Mouse (Mus musculus) brain, adult 2 months (tissue): ENCODE data around the gene Eif3c.

Experiments used
- DNase-seq: peaks from one replicate; pipeline ENCODE4 v3.0.0; 2011; ENCODE audit warnings: low read depth, low spot score

Eif3c gene

DNA sequence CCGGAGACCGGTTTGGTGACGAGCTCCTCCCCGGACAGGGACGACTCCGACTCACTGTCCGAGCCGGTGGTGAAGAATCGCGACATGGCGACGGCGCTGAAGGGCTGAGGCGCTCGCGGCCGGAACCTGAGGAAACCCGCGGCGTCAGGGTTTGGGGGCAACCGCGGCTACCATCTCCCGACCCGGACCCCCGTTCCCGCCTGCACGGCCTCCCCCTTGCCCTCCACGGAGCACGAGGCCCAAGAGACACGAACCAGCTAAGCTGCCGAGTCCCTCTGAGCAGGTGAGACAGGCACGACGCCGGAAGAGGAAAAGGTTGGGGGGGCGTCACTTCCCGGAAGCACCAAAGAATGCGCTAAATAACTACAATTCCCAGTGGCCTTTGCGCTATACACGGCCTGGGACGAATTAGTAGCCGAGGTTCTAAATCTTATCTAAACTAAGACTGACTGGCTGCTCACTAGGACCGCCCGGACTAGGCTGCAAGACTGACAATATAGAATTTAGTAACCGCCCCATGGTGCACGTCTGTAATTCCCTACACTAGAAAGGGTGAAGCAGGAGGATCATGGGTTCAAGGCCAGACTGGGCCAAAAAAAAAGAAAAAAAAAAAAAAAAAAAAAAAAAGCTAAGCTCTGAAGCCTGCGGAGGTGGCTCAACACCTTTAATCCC, at the start of gene Eif3c:
Eif3c (minus strand) TSS at position 318 of the 672 bp plus-strand sequence.
- DNase-seq, result peak; percentile 97

DNA sequence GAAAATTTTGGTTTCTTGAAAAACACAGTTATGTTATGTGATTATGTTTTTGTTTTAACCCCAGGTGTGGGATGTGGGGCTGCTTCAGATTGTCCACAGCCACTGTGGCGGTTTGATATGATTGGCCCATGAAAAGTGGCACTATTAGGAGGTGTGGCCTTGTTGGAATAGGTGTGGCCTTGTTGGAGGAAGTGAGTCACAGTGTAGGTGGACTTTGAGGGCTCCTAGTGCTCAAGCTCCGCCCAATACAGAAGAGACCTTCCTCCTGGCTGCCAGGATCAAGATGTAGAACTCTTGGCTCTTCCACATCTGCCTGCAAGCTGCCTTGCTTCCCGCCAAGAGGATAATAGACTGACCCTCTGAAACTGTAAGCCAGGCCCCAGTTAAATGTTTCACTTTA, 46.5 kb upstream of the Eif3c start:
- no peak for DNase-seq

- no peak for DNase-seq
Measured at GRCm38 (mm10) chr7:126607796-126608195, 41.6 kb upstream of the Eif3c start.

GRCm38 (mm10) chr7:126607064-126607463, 40.9 kb upstream of the Eif3c start:
- DNase-seq, result peak; percentile 71

- DNase-seq, result no peak
Measured at GRCm38 (mm10) chr7:126606611-126607010, 40.4 kb upstream of the Eif3c start.

DNA sequence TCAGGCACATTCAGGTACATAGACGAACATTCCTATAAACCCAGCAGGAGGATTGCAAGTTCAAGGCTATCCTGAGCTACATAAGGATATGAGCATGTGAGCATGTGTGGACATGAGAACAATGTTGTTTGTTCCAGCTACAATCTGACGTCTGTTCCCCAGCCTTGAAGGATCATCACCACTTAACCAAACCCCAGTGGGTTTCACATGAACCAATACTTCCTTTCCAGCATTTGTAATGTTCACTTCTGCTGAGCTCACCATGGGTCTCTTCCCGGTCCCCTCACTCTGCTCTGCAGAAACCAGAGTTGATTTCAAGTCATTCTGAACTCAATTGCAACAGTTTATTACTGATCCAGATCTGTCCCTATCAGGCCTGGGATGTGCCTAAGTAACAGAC, 36.4 kb upstream of the Eif3c start:
- DNase-seq, result no peak

GRCm38 (mm10) chr7:126601896-126602295, 35.7 kb upstream of the Eif3c start:
- no peak for DNase-seq

DNA sequence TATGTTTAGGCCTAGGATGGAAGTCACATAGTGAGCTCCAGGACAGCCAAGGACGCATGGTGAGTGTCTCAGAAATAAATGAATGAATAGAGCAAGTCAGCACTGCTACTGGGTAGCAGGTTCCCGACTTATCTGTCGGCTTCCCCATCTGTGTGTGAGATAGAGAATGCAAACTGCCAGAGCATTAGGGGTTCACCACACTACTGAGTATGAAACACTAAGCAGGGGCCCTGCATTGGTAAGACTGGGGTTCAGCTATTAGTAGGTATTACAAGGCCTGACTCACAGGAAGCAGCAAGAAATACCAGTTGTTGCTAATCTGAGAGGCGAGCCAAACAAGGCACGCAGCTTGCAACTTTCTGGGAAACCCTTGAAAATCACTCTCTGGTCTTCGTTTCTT, 32.7 kb upstream of the Eif3c start:
- peak; percentile 12 for DNase-seq

DNA sequence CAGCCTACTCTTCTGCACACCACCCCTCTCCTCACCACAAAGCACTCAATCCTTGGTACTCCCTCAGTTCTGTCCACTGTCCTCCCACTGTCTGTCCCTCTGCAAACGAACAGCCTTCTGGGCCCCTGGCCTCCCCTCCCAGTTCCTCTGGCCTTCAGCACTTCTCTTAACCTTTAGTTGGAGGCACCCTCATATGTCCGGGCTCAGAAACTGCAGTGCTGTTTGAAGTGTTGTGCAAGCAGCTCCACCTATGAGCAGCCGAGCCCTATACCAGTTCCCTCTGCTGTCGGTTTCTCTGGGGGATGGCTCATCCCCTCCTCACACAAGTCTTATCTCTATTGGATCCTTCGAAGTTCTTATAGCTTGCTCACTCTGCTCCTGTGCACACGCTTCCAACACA, 30.2 kb upstream of the Eif3c start:
- DNase-seq, result no peak

- no peak for DNase-seq
Measured at GRCm38 (mm10) chr7:126595890-126596289, 29.7 kb upstream of the Eif3c start.

DNA sequence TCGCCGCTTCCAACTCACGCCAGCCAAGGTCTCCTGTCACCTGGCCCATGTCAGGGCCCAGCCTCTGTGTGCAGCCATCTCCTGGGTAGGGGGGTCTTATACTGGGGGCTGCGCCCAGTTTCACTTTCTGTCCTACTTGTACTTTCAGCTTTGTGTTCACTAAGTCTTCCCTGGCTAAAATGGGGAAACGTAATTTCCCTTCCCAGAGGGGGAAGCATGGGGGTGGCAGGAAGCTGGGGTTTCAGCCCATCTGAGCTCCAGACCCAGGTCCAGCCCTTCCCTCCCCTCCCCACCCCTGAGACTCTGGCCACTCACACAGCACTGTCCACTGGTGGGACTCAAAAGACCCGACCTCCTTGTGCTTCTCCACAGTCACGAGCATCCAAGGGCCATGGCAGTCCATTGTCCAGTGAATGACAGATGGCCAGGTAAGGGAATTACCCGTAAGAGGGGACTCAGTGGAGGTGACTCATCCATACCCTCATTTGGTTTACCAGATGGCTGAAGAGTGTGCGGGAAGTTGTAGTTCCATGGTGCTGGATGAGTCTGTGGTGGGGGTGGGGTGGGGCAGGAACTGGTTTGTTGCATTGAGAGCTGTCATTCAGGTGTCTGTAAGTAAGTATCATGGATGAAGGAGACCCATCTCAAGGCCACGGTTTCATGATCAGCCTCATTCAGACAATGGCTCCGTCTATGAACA, 28.8 kb upstream of the Eif3c start, which contains the start of gene Il27:
Il27 (minus strand) TSS at position 80 of the 700 bp plus-strand sequence.
- DNase-seq, result no peak

DNA sequence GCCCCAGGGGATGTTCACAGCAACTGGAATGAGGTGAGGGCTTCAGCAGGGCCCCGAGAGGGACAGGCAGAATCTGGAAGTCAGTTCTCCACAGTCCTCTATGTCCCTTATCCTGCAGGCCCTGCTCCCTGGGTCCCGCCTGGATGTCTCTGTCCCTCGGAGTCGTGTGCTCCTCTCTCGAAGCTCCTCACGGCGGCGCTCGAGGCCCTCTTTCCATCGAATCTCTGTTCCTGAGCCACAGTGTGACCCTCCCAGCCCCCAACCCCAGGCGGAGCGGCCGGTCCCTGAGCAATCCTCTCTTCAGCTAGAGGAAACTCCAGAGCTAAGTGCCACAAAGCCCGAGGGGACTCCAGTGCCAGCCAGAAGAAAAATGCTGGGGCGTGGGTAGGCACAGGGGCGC, 21.6 kb upstream of the Eif3c start:
- DNase-seq, result peak; percentile 60

GRCm38 (mm10) chr7:126586839-126587238, 20.6 kb upstream of the Eif3c start:
- DNase-seq, result peak; percentile 18

DNA sequence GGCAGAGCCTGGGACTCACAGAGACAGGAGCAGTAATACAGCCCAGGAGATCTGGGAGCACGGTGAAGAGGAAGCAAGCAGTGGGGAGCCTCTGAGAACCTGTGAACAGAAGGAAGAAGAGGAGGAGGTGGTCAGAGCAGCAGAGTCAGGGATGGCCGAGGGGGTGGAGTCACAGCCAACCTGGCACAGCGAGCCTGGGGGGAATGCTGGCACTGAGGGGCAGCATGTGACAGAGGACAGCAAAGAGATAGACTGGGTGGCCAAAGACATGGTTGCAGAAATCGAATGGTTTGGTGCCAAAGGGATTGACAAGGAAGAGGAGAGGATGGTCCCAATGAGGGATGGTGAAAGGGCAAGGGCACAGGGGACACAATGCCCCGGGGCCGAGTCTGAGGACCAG, 19.5 kb upstream of the Eif3c start, which contains the start of gene Cln3:
Cln3 (minus strand) TSS at position 101 of the 400 bp plus-strand sequence.
- no peak for DNase-seq

DNA sequence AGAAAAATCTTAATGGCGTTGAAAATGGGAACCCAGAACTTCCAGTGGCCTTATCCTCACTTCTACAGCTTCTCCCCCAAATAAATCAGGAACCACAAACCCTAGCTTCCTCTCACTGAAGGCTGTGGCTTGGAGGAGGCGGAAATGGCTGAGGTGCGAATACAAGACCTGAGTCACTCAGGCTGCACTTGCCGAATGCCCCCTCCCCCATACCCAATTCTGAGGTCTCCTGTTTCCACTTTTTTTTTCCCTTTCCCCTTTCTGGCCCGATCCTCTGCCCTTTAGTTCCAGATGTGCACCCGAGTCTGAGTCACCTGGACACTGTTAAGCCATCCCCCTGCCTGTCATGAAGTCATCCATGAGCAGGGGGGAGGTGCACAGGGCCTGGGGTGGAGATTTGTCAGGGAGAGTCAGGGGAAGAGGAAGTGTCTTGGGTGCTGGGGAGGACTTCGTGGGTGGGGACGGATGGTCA, 18.3 kb upstream of the Eif3c start, which contains the start of gene Apobr:
Apobr (plus strand) TSS at position 437 of the 472 bp plus-strand sequence.
- peak; percentile 36 for DNase-seq

- DNase-seq, result peak; percentile 20
Measured at GRCm38 (mm10) chr7:126583761-126584160, 17.6 kb upstream of the Eif3c start.

DNA sequence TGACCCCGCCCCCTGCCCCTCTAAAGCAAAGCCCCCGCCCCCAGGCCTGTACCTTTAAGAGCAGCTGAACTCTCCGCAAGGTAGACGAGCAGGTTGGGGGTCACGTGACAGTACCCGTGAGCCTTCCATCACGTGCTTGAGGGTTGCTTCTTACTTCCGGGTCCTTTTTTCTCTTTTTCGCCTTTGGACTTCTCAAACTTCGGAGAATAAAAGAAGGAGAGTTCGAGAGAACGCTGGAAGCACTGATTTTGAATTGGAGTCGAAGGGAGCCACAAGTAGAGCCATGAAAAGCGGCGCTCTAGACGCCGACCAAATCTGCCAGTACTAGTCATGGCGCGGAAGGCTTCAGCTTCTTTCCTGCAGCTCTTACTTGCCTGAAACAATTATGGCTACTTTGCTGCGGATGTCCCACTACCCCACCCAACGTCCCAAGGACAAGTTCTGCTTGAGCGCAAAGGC, 17.1 kb upstream of the Eif3c start:
- DNase-seq, result peak; percentile 96

GRCm38 (mm10) chr7:126582759-126583158, 16.5 kb upstream of the Eif3c start:
- peak; percentile 30 for DNase-seq

DNA sequence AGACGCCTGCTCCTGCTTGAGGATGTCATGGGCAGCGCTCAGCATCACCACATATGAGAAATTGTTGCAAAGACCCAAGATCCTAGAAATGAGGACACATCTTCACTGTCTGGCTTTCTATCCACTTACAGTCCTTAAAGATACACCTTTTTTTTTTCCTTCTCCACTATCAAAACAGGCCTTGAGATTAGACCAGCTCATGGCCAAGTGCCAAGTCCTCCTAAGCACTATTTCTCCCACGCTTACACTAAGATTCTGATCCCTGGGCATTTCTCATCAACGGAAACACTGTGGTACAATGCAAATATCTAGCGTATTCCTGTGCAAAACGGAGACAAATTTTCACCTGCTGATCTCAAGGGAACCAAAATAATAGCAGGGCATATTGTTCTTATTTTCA, 15.4 kb upstream of the Eif3c start:
- DNase-seq, result peak; percentile 35

GRCm38 (mm10) chr7:126579172-126579571, 13.0 kb upstream of the Eif3c start:
- peak; percentile 53 for DNase-seq

DNA sequence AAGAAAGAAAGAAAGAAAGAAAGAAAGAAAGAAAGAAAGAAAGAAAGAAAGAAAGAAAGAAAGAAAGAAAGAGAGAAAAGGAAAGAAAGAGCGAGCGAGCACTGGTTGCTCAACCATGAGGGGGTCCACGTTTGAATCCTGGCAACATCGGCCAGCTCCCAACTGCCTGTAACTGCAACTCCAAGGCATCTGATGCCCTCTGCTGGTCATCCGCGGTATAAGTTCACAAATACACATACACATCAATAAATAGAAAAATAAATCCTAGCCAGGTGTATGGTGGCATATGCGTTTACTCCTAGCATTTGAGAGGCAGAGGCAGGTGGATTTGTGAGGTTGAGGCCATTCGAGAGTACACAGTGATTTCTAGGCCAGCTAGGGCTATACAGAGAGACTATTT, 10.7 kb upstream of the Eif3c start:
- peak; percentile 50 for DNase-seq

- peak; percentile 40 for DNase-seq
Measured at GRCm38 (mm10) chr7:126565693-126566092, 518 bp downstream of the Eif3c start.

DNA sequence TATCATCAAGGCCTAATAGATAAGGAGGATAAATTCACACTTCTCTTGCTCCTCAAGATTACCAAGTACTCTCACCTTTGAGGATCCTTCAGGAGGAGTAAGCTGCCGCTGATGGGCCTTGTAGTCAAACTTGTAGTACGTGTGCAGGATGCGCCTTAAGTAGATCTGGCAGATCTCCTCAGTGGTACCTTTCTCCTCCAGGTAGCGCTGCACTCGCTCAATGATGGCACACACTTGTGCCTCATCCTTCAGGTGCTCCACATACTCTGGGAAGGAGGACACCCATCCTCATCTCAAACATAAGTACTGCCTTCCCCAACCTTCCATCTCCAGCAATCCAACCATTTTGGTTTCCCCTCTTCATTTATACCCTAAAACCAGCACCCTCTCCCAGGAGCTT, 9.6 kb downstream of the Eif3c start:
- DNase-seq, result no peak
